Mouse (Mus musculus) urinary bladder, postnatal 14 days (tissue): ENCODE measurements at regions not wholly inside any gene's neighbourhood (a gene's known extent, or its start where the extent isn't known, plus 50 kb on each side); places are given as distances from the start of the nearest gene placed in this dataset.
"Not testable (repeated sequence)": the region's sequence is repeated elsewhere in the genome, so short reads cannot be mapped to it uniquely, and the experiment has no call there.

Experiments
- DNase-seq: peaks from one replicate; pipeline ENCODE4 v3.0.0; 2021; ENCODE audit warnings: low spot score

- peak; percentile 53 for DNase-seq
Measured at GRCm38 (mm10) chr6:31011407-31012020, 52.6 kb upstream of the Klf14 start.

GRCm38 (mm10) chr6:31016566-31016965 is 57.7 kb upstream of the Klf14 start:
- no peak for DNase-seq

- no peak for DNase-seq
Measured at GRCm38 (mm10) chr6:31021776-31022175, 62.9 kb upstream of the Klf14 start.

- DNase-seq: no peak
Measured at GRCm38 (mm10) chr6:31029777-31030176, 70.9 kb upstream of the Klf14 start.

GRCm38 (mm10) chr6:31031022-31031421 is 72.1 kb upstream of the Klf14 start:
- DNase-seq: no peak

- DNase-seq: no peak
Measured at GRCm38 (mm10) chr6:31032147-31032546, 73.3 kb upstream of the Klf14 start.

GRCm38 (mm10) chr6:31032980-31033608 is 74.2 kb upstream of the Klf14 start:
- peak; percentile 19 for DNase-seq

- DNase-seq: no peak
Measured at GRCm38 (mm10) chr6:31034796-31035195, 75.9 kb upstream of the Klf14 start.

GRCm38 (mm10) chr6:31037801-31038395 is 79.0 kb upstream of the Klf14 start:
- DNase-seq: peak; percentile 25

GRCm38 (mm10) chr6:31038445-31038844 is 79.6 kb upstream of the Klf14 start:
- not testable (repeated sequence) for DNase-seq

GRCm38 (mm10) chr6:31039485-31039884 is 80.6 kb upstream of the Klf14 start:
- no peak for DNase-seq

GRCm38 (mm10) chr6:31040783-31041182 is 81.9 kb upstream of the Klf14 start:
- no peak for DNase-seq

- no peak for DNase-seq
Measured at GRCm38 (mm10) chr6:31043368-31043767, 84.5 kb upstream of the Klf14 start.

- no peak for DNase-seq
Measured at GRCm38 (mm10) chr6:31043919-31044318, 85.0 kb upstream of the Klf14 start.

GRCm38 (mm10) chr6:31046197-31046596 is 87.3 kb upstream of the Klf14 start:
- DNase-seq: no peak

GRCm38 (mm10) chr6:31048920-31049576 is 90.2 kb upstream of the Klf14 start:
- no peak for DNase-seq

GRCm38 (mm10) chr6:31050831-31051230 is 92.0 kb upstream of the Klf14 start:
- DNase-seq: no peak

- no peak for DNase-seq
Measured at GRCm38 (mm10) chr6:31051771-31052170, 92.9 kb upstream of the Klf14 start.

- no peak for DNase-seq
Measured at GRCm38 (mm10) chr6:31053003-31053402, 94.1 kb upstream of the Klf14 start.

- DNase-seq: no peak
Measured at GRCm38 (mm10) chr6:31056786-31057566, 98.1 kb upstream of the Klf14 start.

GRCm38 (mm10) chr6:31058299-31058698 is 99.4 kb upstream of the Klf14 start:
- no peak for DNase-seq

- no peak for DNase-seq
Measured at GRCm38 (mm10) chr6:31058961-31059360, 100.1 kb upstream of the Klf14 start.
